Mouse (Mus musculus): ENCODE measurements around the gene Usp43.

DNA sequence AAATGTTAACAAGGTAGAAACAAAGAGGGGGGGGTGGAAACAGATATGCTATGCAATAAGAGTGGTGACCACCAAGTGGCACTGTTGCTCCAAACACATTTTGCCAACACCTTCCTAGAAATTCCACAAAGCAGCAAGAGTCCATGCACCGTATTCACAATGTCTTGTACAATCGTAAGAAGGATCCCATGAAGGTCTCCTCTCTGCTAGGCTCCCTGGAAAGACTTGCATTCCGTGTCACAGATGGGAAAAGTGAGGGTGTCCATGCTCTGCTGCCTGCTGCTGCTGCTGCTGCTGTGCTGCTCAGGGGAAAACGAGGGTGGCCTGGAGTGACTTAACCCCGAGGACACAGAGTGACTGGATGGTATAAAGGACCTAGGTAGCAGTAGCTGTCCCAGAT lies 102.3 kb downstream of the Usp43 start:
- TF ChIP-seq CTCF (IDR thresholded peaks at IDR 0.05; ENCODE audit: control insufficient read depth, insufficient read depth, insufficient replicate concordance, low read depth, low read length) (no peak), POLR2A (IDR thresholded peaks at IDR 0.05; ENCODE audit: control insufficient read depth, low read depth, low read length) (no peak)
